Mouse (Mus musculus): ENCODE results near the gene March10.

DNA sequence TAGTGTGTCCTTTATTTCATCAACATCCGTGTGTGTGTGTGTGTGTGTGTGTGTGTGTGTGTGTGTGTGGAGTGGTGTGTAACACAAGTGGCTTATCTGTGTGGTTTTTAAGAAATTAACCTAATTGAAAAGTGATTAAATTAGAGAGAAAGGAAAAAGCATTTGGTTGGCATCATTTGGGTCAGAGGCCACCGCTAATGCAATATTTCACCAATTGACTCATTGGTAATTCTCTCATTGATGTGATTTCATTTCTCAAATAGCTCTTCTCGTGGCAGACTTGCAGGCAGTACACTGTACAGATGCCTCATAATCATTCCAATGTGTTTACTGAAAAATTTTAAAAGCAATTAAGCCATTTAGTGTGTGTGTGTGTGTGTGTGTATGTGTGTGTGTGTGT lies 11.3 kb upstream of the March10 start:
- TF ChIP-seq POLR2A (IDR thresholded peaks at IDR 0.05; ENCODE audit: insufficient read depth, low read depth, low read length) (no peak), CTCF (IDR thresholded peaks at IDR 0.05) (no peak)
